Mouse (Mus musculus) granulocyte monocyte progenitor cell, adult 5-6 weeks (primary cell): Measurements from ENCODE around the gene Alox5ap. TPM values are rescaled to one million over a fixed set of nuclear protein-coding genes. Genes with fewer than 3 reads are reported as not detected.

ENCODE experiments used
- ATAC-seq: replicated peaks from 2 replicates; pipeline ENCODE4 v1.8.0; 2016; ENCODE audit warnings: mild to moderate bottlenecking, moderate TSS enrichment, inconsistent platforms; ENCODE audit not compliant: poor library complexity, severe bottlenecking
- total RNA-seq, 2 experiments: library from RNA; stranded (forward) in 1 of 2; stranded (reverse) in 1 of 2; fragments of 200-712, 200-1000 nt in 1 of 2; fragments of >200 nt in 1 of 2; fragmentation: Nextera tagmentation in 1 of 2; gene quantifications; 2 replicates each; pipeline ENCODE4 v1.2.3; 2014 to 2017

The Alox5ap gene
- total RNA-seq, 2 experiments from 2014 or later = 445 to 457 TPM

DNA sequence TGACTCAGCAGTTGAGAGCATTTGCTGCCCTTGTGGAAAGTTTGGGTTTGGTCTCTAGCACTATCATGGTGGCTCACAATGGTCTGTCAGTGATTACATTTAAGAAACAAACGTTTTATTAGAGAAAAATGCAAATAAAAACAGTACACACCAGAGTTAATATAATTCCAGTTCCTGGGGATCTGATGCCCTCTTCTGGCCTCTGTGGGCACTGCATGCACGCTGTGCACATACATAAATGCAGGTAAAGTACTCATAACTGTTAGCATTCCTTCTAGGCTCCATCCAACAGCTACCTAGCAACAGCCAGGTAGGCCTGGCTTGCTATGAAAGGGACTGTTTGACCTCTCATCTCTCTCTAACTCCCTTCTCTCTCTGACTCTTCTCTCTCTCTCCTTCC, 32.9 kb downstream of the Alox5ap start:
- no peak for ATAC-seq

DNA sequence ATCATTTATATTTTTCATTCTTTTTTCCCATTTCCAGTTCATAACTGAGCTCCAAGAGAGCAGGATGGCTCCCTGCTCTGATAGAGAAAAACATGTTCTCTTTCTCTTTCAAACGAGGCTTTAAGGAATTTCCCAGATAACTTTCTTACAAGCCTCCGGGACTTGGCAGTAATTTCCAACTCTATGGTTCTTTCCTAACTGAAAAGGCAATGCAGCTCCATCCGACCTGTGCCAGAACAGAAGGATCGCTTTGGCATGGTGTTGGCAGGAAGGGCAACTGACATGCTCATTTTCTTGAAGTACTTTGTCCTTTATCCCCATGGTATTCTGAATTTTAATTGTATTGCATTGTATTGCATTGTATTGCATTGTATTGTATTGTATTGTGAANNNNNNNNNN, 33.7 kb downstream of the Alox5ap start:
- no peak for ATAC-seq

DNA sequence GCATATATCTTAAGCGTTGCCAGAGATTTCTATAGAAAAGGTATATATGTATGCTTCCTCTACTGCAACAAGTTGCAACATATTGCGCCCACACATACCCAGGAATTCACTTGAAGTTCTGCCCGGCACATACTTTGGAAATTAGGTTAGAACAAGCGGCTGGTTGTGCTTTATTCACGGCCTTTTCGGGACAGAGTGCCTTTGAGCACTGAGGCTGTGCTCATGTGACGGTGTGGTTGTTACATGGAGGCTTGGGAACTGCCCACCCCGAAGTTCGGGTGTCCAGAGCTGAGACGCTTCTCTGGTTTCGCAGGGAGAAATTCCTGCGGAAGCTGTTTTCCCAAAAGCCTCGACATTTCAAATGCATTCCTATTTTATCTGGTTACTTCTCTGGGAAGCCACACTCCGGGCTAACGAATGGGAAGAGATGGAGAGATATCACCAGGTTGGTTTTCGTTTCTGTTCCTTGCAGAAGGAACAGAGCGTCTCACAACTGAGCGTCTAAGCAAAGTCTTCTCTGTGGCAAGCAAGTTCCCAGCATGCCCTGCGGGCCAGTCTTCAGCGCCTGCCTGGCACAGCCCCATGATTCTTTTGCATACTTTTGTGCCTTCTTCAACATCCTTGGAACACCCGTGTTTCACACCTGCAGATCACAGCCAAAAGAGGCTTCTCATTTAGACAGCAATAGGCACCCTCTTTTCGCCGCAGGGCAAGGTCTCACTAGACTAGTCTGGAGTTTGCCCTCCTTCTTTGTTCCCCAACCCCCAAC, 48.5 kb downstream of the Alox5ap start:
- ATAC-seq = no peak

DNA sequence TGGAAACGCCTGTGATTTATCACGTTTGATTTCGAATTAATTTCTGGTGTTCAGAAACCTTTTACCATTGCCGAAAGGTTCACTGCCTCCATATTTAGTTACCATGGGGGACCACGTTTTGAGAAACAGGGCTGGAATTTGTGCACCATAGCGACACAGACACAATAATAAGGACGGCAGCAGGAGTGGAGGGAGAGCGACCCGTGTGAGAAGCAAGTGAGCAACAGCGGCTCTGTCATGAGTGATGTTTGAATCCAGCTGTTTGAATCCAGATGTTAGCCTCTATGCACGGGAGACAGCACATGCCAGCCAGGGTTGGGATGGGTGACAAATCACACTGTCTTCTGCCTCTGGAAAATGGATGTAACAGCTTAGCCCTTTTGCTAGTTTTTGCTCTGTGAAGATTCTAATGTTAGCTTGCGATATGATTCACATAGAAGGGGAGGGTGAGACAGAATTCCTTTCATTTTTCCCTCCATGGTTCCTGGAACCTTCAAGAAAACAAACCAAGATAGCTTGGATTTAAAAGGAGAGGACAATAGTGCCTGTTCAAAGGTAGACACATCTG, 50.0 kb downstream of the Alox5ap start:
- ATAC-seq = no peak

DNA sequence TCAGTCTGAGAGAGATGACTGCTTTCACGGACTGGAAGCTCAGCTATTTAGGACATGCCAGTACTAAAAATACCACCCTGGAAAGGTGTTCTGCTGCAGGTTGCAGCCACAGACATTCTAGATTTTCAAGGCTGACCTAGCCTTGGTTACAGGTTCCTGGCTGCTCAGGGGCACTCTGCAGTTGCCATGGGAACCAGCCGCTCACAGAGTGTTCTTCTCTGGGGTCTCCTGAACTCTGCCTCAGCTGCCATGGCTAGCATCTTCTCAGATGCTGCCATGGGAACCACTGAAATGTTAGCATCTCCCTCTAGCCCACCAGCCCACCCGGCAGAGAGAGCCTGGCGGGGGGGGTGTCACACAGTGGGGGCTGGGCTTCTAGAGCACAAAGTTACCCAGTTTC, 52.4 kb downstream of the Alox5ap start:
- ATAC-seq = no peak

DNA sequence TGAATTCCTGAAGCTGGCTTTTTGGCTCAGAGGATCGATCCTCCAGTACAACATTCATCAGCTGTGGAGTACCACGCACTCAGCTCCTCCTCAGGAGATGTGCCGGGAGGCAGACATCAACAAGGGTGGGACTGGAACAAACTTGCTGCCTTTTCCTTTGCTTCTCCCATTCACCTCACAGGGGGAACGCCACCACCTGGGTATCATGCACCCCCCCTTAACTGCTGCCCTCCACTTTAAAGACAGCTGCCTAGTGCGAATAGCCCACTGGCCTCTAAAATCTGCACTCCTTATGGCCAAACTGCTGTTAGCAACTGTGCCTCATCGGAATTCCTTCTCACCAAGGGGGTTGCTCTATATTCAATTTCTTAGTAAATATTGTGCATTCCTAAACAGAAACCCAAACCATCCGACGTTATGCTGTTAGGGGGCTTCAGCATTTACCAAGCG, 55.3 kb downstream of the Alox5ap start:
- no peak for ATAC-seq

DNA sequence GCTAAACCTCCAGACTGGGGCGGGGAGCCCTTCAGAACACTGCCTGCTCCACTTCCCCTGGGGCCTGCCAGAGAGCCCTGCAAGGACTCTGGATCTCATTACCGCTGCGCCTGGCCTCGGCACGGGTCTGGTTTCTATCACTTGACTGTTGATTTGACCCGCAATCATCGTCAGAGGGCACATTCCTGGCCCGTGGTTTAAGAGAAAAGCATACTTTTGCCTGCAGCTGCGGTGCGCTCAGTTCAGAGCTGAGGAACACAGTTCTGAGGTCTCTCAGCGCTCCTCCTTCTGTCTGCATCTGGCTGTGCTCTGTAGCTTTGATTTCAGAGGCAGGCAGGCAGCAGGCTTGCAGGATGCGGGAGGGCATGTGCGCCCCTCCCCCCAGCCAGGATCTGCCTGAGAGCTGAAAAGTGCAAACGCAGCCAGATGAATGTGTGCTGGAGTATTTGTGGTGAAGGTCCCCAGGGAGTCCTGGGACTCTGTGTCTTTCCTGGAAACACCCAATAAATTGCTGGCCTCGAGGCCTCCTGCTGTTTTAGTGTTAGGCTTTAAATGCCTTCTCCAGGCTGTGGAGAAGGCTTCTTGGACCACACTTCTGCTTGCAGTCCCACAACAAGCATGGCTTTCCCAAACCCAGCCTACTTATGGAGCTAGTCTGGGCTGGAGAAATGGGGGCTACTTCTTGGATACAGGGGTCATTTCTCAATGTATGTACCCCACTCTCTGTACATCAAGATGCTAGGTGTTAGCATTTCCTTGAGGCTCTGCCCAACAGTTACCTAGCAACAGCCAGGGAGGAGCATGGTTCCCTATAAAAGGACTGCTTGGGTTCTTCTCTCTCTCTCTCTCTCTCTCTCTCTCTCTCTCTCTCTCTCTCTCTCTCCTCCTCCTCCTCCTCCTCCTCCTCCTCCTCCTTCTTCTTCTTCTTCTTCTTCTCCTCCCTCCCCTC, 56.2 kb downstream of the Alox5ap start:
- ATAC-seq = no peak

DNA sequence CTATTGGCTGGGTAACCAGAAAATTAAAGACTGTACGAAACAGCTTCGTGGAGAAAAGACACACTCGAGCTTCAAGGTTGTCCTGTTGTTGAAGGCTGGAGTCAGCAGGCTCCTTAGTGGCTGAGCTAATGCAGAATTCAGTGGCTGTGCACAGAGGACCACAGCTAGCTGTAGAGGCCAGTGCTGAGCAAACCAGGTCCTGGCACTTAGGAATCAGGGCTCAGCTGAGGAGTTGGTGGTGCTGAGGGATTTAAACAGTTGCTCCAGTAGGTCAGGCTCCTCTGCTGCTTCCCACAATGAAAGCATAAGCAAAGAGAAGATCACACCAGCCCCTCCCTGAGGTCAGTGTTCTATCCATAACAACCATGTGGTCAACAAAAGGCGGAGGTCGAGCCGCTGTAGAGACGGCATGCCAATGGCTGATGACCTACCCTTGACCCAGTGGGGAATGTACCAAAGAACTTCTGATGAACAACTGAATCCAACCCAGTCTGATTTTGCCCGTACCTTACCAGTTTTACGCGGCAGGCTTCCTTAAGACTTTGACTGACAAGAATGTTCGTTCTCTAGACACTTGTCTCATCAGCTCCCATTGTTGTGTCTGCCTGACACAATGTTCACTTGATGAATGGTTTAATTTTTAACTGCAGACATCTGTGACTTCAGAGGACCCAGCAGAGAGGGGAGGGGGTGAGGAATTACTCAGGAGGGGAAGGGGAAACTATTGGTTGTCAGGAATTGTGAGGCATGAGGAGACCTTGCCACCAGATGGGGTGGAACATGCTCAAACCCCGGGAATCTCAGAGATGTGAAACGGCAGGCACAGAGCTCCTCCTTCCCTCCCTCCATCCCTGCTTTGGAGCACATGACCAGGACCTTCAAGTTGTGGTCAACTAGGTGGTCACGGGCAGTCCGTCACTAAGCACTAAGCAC, 57.6 kb downstream of the Alox5ap start:
- ATAC-seq = no peak

DNA sequence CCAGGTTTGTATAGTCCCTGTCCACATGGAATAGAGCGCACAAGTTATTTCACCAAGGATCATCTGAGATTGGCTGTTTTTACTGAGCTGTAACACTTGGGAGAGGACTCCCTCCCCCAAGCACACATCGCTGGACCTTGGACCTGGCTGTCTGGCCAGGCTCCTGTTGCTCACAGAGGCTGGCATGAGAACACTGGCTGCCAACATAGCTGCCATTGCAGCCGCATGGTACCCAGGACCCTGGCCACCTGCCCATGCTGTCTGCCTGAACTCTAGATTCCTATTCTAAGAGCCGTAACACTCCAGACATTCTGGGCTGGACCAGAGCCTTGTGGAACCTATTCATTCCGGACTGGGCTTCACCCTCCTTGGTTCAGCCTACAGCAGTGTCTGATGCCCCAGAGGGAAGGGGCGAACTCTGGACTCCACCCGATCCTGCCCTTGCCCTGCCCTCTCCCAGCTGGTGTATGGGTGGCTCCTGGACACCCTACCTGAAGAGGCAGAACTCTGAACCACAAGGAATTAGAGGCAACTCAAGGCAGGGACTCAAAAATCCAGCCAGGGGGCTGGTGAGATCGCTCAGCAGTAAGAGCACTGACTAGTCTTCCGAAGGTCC, 58.5 kb downstream of the Alox5ap start:
- no peak for ATAC-seq

DNA sequence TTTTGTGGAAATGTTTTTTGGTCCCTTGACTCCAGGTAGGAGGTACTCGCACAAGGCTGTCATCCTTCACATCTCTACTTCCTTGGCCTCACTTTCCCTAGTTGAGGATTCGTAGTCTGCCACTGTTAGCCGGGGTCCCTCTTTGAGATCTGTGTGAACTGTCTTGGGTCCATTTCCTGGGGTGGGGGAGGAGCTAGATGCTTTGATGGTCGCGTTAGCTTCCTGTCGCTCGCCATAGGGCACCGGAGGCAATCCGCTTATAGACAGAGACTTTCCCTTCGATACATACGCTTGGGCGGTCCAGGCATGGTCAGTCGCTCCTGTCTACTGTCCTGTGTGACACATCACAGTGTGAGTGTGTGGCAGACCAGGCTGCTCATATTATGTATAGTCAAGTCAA, 60.2 kb downstream of the Alox5ap start:
- no peak for ATAC-seq

DNA sequence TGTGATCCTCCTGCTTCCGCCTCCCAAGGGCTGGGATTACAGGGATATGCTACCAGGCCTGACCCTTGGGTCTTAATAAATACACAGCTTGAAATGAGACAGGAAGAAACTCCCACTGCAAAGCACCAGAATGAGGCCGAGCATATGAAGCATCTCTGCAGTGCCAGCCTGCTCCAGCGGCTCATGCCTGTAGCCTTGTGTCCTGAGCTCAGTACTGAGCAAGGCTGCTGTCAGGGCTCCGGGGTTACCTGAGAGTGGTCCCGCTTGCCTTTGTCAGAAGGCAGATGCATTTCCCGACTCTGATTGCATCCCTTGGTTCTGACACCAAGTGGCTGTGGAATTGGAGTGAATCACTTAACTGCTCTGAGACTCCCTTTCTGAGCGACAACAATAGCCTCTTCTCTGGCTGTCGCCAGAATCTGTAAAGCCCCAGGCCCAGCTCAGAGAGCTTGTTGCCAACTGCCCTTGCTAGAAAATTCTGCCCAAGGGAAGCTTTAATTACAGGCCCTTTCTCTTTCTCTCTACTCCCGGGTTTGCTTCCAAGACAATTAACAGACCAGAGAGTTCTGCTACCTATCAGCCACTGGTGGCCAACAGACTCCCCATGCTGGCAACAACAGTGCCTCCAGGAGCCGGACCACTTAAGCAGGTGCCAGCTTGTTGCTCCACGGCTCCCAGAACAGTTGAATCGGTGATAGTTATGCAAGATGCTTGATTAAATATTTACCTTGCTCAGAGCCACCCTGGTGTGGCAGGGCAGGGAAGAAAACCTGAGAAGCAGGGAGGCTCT, 64.7 kb downstream of the Alox5ap start:
- ATAC-seq = no peak

DNA sequence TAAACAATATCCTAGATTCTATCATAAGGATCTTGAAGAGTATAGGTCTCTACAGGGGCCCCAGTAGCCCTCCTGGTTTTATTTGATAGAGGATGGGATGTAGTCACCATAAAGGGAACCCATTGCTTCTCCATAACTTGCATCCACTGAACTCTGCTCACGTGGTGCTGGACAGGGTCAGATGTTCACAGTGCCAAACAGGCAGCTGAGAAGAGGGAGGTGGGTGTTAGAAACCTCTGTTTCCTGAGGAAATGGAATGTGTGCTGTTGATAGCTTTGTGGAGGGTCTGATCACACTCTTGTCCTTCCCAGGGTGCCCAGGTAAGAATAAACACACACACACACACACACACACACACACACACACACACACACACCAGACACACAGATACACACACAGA, 66.0 kb downstream of the Alox5ap start:
- no peak for ATAC-seq

DNA sequence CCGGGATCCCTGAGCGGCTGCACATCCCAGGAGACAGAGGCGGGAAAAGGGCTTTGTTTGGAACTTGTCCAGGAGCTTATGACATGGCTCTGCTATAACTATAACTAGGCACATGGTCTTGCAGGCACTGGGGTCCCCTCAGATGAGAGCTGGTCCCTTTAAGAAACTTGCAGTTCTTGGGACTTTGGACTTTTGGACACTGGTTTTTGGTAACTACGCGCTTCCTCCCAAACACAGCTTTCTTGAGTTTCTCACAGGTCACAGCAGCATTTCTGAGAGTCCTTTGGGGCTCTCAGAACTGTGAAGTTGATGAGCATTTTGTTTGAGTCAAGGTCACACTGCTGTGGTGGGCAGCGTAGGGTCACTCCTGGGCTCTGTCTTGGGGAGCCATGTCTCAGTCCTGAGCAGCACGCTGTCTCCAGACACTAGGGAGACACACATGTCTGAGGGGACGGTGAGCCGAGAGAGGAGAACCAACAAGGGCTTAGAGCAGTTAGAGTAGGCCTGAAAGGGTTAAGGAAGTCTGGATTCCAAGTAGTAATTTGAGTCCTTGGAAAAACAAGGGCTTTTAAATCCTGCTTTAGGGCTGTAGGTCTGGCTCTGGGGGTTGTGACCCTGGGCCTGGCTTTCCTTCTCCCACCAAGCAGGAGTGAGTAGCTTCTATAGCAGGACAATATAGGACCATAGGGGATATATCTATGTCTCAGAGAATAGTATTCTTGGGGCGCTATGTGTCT, 67.0 kb downstream of the Alox5ap start:
- no peak for ATAC-seq

DNA sequence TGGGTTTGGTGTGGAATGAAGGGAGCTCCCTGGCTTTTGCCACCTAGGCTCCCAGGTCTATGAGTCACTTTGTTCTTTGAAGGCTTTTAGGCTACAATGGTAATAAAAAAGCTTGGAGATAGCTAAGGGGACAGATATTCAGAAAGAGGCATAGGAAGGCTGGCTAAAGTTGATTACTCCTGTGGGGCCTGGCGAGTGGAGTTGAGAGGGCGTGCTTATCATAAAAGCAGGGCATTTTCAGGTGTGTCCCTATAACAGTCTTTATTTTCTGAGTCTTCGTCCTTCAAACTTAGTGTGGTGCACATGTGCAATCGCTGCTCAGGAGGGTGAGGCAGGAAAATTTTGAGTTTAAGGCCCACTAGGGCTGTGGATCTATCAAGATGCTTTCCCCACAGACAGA, 68.2 kb downstream of the Alox5ap start:
- ATAC-seq = no peak

DNA sequence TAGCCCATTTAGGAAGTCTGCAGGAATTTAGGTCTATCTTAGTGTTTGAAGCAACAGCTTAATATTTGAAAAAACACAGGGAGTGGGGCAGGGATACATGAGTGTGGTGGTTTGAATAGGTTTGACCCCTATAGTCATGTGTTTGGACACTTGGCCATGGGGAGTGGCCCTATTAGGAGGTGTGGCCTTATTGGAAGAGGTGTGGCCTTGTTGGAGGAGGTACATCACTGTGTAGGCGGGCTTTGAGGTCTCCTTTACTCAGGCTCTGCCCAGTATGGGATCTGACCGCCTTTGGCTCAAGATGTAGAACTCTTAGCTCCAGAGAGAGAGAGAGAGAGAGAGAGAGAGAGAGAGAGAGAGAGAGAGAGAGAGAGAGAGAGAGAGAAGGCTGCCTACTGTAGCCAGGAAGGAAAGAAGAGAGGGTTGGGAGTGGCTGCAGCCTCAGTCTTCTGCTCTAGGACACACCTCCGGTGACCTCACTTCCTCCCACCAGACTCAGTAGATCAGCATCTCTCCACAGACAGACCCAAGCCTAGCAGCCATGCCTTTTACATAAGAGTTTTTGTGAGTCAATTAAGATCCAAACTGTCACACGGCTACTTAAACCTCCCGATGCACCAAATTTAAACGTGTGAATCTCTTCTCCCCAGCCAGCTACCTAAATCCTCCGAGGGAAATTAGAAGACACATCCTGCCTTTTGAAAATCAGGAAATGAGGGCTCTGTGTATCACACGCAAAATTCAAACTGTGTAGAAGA, 69.6 kb downstream of the Alox5ap start:
- ATAC-seq = no peak

DNA sequence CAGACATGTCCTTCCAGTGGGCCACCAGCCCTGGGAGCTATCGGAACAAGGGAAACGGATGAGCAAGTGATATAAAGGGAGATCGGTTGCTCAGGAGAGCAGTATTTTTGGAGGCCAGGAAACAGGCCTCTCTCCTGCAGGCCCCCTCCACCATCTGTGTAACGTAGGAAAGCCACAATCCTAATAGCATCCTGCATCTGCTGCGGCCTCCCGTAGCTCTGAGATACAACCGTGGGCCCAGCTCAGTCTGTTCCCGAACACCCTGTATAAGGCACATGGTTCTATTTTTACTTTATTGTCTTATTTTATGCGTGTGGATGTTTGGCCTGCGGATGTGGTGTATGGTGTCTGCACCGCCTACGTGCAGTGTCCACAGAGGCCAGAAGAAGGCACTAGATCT, 70.4 kb downstream of the Alox5ap start:
- no peak for ATAC-seq

DNA sequence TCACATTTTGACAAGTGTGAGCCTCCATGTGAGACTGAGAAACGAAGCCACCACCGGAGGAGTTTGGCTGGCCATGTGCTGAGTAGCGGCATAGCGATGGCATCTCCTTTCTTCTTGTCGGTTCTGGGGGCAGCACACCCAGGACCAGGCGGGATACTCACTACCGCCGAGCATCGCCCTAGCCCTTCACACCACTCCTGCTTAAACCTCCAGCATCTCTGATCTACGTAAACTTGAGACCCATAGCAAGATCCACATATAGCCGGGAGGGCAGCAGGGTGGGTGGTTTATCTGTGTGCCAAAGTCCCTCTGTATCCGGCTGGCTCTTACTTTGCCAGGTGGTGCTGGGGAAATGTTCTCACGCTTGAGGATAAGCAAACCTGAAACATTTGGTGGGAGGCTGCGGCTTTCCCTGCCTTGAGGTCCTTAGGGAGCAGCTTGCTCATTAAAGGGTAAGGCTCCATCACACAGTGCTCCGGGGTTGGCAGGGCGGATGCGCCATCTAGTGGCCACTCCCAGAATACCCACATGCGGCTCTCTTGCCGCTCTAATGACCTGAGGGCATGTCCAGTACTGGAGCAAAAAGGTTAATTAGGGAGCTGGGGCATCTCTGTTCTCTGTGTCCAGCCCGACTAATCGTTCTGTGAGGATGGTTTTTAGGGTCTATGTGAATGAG, 71.1 kb downstream of the Alox5ap start:
- ATAC-seq = peak; percentile 92
